Mouse (Mus musculus): ENCODE results near the gene Kcne1.

DNA sequence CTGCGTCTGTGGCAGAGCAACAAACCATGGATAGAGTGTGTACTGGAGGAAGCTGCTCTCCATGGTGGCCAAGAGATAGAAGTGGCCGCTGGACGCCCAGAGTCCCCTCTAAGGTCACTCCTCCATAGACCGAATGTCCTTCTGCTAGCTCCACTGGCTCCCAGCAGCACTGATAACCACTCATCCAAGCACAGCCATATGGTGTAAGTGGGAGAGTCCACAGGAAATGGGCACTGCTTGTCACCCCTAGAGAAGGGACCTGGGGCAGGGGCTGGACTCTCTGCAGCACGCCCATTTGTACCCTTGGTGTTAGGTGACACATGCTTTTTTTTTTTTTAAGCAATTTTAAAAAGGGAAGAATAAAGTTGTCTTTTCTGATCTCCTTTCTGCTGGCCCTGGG lies 28.3 kb downstream of the Kcne1 start:
- TF ChIP-seq POLR2A (IDR thresholded peaks at IDR 0.05; ENCODE audit: low read depth, low read length), result no peak
- TF ChIP-seq CTCF (IDR thresholded peaks at IDR 0.05; ENCODE audit: borderline replicate concordance, insufficient read depth, low read length), result no peak
